Mouse (Mus musculus): ENCODE data around the gene Kat8. TPM values are rescaled to one million over a fixed set of nuclear protein-coding genes. Genes with fewer than 3 reads are reported as not detected.
"Not testable (repeated sequence)": the region's sequence is repeated elsewhere in the genome, so short reads cannot be mapped to it uniquely, and the experiment has no call there.

Kat8 gene
- polyA plus RNA-seq, 1 experiment from 2014 or later, result 51.1 TPM

- peaks cover 7% of the 10 kb centered on the region for H3K4me1 ChIP-seq (ENCODE audit: control insufficient read depth, insufficient read depth, low read length)
- DNase-seq (ENCODE audit: low spot score) (no peak), ATAC-seq (no peak)
- H3K9me3 ChIP-seq (replicated peaks; ENCODE audit: control insufficient read depth, low read length), result no peaks in the 10 kb centered on the region
- H3K27ac ChIP-seq (ENCODE audit: low read depth, low read length), result no peak overlapping the region
- no peak overlapping the region; the same call in 1 of the 2 replicates for H3K9ac ChIP-seq (ENCODE audit: low read length)
- no peaks in the 10 kb centered on the region for H3K27me3 ChIP-seq (replicated peaks; ENCODE audit: control insufficient read depth, insufficient read depth, low read length)
- peaks cover 22% of the 10 kb centered on the region for H3K36me3 ChIP-seq (ENCODE audit: control insufficient read depth, insufficient read depth, low read length)
- WGBS, result 81% methylated on average over 5 of the region's 5 CpGs
- H3K4me3 ChIP-seq (ENCODE audit: low read depth, low read length), result peak overlapping the region; percentile 53
- H3K4me2 ChIP-seq (ENCODE audit: low read length), result peak overlapping the region; percentile 82
Measured at GRCm38 (mm10) chr7:127894480-127894879, 17.8 kb upstream of the Kat8 start.

- Histone ChIP-seq H3K27ac (ENCODE audit: low read depth, low read length) (peak within 1 kb of the TSS; percentile 40; the same call in 1 of the 2 replicates), H3K9ac (ENCODE audit: low read length) (peak within 1 kb of the TSS; percentile 67), H3K27me3 (replicated peaks; ENCODE audit: control insufficient read depth, insufficient read depth, low read length) (no peaks in the 10 kb centered on the region), H3K36me3 (ENCODE audit: control insufficient read depth, insufficient read depth, low read length) (peaks cover 12% of the 10 kb centered on the region), H3K4me1 (ENCODE audit: control insufficient read depth, insufficient read depth, low read length) (peaks cover 7% of the 10 kb centered on the region), H3K9me3 (replicated peaks; ENCODE audit: control insufficient read depth, low read length) (no peaks in the 10 kb centered on the region), H3K4me3 (ENCODE audit: low read depth, low read length) (peak within 1 kb of the TSS; percentile 53), H3K4me2 (ENCODE audit: low read length) (peak within 1 kb of the TSS; percentile 82)
- WGBS, result under 1% methylated on average over 26 of the region's 26 CpGs
- ATAC-seq (peak; percentile 98), DNase-seq (ENCODE audit: low spot score) (peak; percentile 98)
Measured at GRCm38 (mm10) chr7:127895442-127895841, 16.9 kb upstream of the Kat8 start, which contains the start of the genes Gm21974 and Vkorc1. TSS of gene Gm21974 (minus strand) at chr7:127895454. TSS of gene Vkorc1 (minus strand) at chr7:127895617.

DNA sequence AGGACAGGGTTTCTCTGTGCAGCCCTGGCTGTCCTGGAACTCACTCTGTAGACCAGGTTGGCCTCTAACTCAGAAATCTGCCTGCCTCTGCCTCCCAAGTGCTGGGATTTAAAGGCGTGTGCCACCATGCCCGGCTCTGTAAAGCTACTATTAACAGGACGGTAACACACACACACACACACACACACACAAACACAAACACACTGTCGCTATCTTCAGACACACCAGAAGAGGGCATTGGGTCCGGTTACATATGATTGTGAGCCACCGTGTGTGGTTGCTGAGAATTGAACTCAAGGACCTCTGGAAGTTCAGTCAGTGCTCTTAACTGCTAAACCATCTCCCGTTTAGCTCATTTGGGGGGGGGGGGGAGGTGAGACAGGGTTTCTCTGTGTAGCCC lies 16.4 kb upstream of the Kat8 start:
- ATAC-seq, result peak; percentile 6; the same call in 1 of the 2 replicates
- 73% methylated on average over 7 of the region's 7 CpGs for WGBS
- H3K4me3 ChIP-seq (ENCODE audit: low read depth, low read length), result 0 out of 2 replicates have a peak overlapping the region, but pooled peaks have one; percentile 53
- H3K9ac ChIP-seq (ENCODE audit: low read length); H3K4me1 ChIP-seq (ENCODE audit: control insufficient read depth, insufficient read depth, low read length); H3K27me3 ChIP-seq (replicated peaks; ENCODE audit: control insufficient read depth, insufficient read depth, low read length); H3K9me3 ChIP-seq (replicated peaks; ENCODE audit: control insufficient read depth, low read length); H3K36me3 ChIP-seq (ENCODE audit: control insufficient read depth, insufficient read depth, low read length); DNase-seq (ENCODE audit: low spot score); H3K27ac ChIP-seq (ENCODE audit: low read depth, low read length): not testable (repeated sequence)
- peak overlapping the region; percentile 18; the same call in 1 of the 2 replicates for H3K4me2 ChIP-seq (ENCODE audit: low read length)

GRCm38 (mm10) chr7:127896384-127896783 lies 15.9 kb upstream of the Kat8 start:
- Histone ChIP-seq H3K9me3 (replicated peaks; ENCODE audit: control insufficient read depth, low read length) (no peaks in the 10 kb centered on the region), H3K4me3 (ENCODE audit: low read depth, low read length) (no peak overlapping the region), H3K36me3 (ENCODE audit: control insufficient read depth, insufficient read depth, low read length) (peaks cover 7% of the 10 kb centered on the region; the same call in 1 of the 2 replicates), H3K4me1 (ENCODE audit: control insufficient read depth, insufficient read depth, low read length) (peaks cover 7% of the 10 kb centered on the region), H3K4me2 (ENCODE audit: low read length) (no peak overlapping the region), H3K9ac (ENCODE audit: low read length) (no peak overlapping the region), H3K27me3 (replicated peaks; ENCODE audit: control insufficient read depth, insufficient read depth, low read length) (no peaks in the 10 kb centered on the region), H3K27ac (ENCODE audit: low read depth, low read length) (no peak overlapping the region)
- whole genome bisulfite sequencing, result 67% methylated on average over 13 of the region's 13 CpGs
- DNase-seq (ENCODE audit: low spot score) (peak; percentile 46), ATAC-seq (no peak)

GRCm38 (mm10) chr7:127897542-127897941 lies 14.8 kb upstream of the Kat8 start:
- peaks cover 7% of the 10 kb centered on the region for H3K4me1 ChIP-seq (ENCODE audit: control insufficient read depth, insufficient read depth, low read length)
- DNase-seq (ENCODE audit: low spot score) (no peak), ATAC-seq (no peak)
- peaks cover 4% of the 10 kb centered on the region; the same call in 1 of the 2 replicates for H3K36me3 ChIP-seq (ENCODE audit: control insufficient read depth, insufficient read depth, low read length)
- no peak overlapping the region for H3K9ac ChIP-seq (ENCODE audit: low read length)
- no peak overlapping the region for H3K4me2 ChIP-seq (ENCODE audit: low read length)
- no peaks in the 10 kb centered on the region for H3K9me3 ChIP-seq (replicated peaks; ENCODE audit: control insufficient read depth, low read length)
- H3K27ac ChIP-seq (ENCODE audit: low read depth, low read length), result no peak overlapping the region
- H3K4me3 ChIP-seq (ENCODE audit: low read depth, low read length), result no peak overlapping the region
- WGBS, result 91% methylated on average over 7 of the region's 7 CpGs
- H3K27me3 ChIP-seq (replicated peaks; ENCODE audit: control insufficient read depth, insufficient read depth, low read length), result no peaks in the 10 kb centered on the region

DNA sequence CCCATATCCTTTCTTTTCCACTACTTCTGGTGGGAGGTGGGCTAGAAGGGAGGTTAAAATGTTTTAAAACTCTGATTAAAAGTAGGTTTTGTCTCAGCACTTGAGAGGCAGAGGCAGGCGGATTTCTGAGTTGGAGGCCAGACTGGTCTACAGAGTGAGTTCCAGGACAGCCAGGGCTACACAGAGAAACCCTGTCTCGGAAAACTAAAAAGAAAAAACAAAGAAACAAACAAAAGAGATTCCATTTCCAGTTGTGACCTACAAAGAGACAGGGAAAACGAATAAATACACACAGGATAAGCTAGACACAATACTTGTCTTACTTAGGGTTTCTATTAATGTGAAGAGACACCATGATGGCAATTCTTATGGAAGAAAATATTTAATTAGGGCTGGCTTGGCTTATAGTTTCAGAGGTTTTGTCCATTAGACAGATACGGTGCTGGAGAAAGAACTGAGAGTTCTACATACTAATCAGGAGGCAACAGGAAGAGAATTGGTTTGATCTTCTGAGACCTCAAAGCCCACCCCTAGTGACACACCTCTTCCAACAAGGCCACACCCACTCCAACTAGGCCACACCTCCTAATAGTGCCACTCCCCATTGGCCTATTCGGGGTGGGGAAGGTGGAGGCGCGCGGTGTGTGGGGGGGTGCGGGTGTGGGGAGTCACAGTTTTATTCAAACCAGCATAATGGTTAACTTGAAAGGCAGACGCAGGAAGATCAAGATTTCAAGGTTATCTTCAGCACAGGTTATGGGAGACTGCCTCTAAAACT lies 13.9 kb upstream of the Kat8 start:
- no peaks in the 10 kb centered on the region for H3K36me3 ChIP-seq (ENCODE audit: control insufficient read depth, insufficient read depth, low read length)
- H3K4me3 ChIP-seq (ENCODE audit: low read depth, low read length), result no peak overlapping the region
- no peak overlapping the region for H3K9ac ChIP-seq (ENCODE audit: low read length)
- no peak overlapping the region for H3K27ac ChIP-seq (ENCODE audit: low read depth, low read length)
- H3K4me2 ChIP-seq (ENCODE audit: low read length), result no peak overlapping the region
- 39% methylated on average over 10 of the region's 10 CpGs for WGBS
- peaks cover 7% of the 10 kb centered on the region for H3K4me1 ChIP-seq (ENCODE audit: control insufficient read depth, insufficient read depth, low read length)
- no peaks in the 10 kb centered on the region for H3K9me3 ChIP-seq (replicated peaks; ENCODE audit: control insufficient read depth, low read length)
- ATAC-seq (no peak), DNase-seq (ENCODE audit: low spot score) (no peak)
- H3K27me3 ChIP-seq (replicated peaks; ENCODE audit: control insufficient read depth, insufficient read depth, low read length), result no peaks in the 10 kb centered on the region

DNA sequence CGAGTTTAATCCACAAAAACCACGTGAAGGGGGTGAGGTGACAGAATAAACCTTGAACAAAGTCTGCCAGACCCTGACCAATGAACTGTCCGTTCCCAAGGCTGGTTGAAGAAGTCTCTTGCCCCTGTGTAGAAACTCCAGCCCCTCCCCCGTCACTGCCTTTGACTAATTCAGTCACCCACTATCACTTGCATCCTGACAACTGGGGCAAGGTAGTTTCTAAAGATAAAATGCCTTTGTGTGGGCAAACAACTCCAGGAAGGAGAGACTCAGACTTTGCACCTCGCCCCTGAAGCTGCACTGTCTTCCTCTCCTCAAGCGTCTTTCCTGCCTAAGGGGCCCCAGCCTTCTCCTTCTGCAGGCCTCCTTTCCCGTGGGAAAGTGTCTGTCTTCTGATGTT lies 12.3 kb upstream of the Kat8 start:
- Histone ChIP-seq H3K9ac (ENCODE audit: low read length) (no peak overlapping the region), H3K36me3 (ENCODE audit: control insufficient read depth, insufficient read depth, low read length) (no peaks in the 10 kb centered on the region; the same call in 1 of the 2 replicates), H3K4me3 (ENCODE audit: low read depth, low read length) (no peak overlapping the region), H3K4me2 (ENCODE audit: low read length) (no peak overlapping the region), H3K4me1 (ENCODE audit: control insufficient read depth, insufficient read depth, low read length) (peaks cover 7% of the 10 kb centered on the region), H3K27ac (ENCODE audit: low read depth, low read length) (no peak overlapping the region), H3K27me3 (replicated peaks; ENCODE audit: control insufficient read depth, insufficient read depth, low read length) (no peaks in the 10 kb centered on the region), H3K9me3 (replicated peaks; ENCODE audit: control insufficient read depth, low read length) (no peaks in the 10 kb centered on the region)
- DNase-seq (ENCODE audit: low spot score) (no peak), ATAC-seq (no peak)
- 50% methylated on average over 7 of the region's 7 CpGs for WGBS

DNA sequence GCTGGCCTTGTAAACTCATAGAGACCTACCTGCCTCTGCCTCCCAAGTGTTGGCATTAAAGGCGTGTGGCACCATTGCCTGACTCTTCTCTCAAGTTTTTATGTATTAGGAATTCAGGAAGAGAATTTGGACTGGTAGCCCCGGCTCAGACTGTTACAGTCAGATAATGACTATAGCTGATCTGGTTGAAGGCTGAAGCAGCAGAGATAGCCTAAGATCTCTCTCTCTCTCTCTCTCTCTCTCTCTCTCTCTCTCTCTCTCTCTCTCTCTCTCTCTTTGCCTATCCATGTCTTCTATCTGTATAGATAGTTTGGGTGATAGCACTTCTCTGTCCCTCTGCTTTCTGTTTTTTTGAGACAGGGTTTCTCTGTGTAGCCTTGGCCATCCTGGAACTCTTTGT lies 10.5 kb upstream of the Kat8 start:
- Histone ChIP-seq H3K4me2 (ENCODE audit: low read length) (no peak overlapping the region), H3K36me3 (ENCODE audit: control insufficient read depth, insufficient read depth, low read length) (peaks cover 17% of the 10 kb centered on the region), H3K9me3 (replicated peaks; ENCODE audit: control insufficient read depth, low read length) (no peaks in the 10 kb centered on the region), H3K27ac (ENCODE audit: low read depth, low read length) (no peak overlapping the region), H3K4me3 (ENCODE audit: low read depth, low read length) (no peak overlapping the region), H3K4me1 (ENCODE audit: control insufficient read depth, insufficient read depth, low read length) (peaks cover 11% of the 10 kb centered on the region), H3K9ac (ENCODE audit: low read length) (no peak overlapping the region), H3K27me3 (replicated peaks; ENCODE audit: control insufficient read depth, insufficient read depth, low read length) (no peaks in the 10 kb centered on the region)
- 82% methylated on average over 2 of the region's 2 CpGs for WGBS
- DNase-seq (ENCODE audit: low spot score), result no peak
- ATAC-seq, result no peak
